Comparison of ENCODE assay signal across 16 mouse cellular contexts in genomic region chr16:28592466-28592865, GRCm38 (mm10).
A peak's percentile ranks its signal among the peaks of the same experiment; 100 is the strongest.
DNase-seq lines count a peak whose midpoint lies in the region; ATAC-seq lines count a peak whose summit lies in the region.
"Had no signal": no experiment of that assay in that cellular context is flagged by ENCODE, and none has a peak within 500 bp of the region (broad histone marks: within the 10 kb centered on the region; RNA-seq: fewer than 3 reads in every experiment).

No protein-coding gene starts in this region.

- no peak for DNase-seq in forebrain, embryonic 14.5 days (ENCODE audit: low spot score)
- peak; percentile 24 for DNase-seq in heart, adult 11 months
- no peak for DNase-seq in heart, postnatal 25 days (ENCODE audit: low spot score)
- DNase-seq in hindbrain, embryonic 10.5 days (ENCODE audit: low spot score): no peak

- intact Hi-C loops in heart, postnatal 25 days (cut with DNase I): loop anchor here (2.0 to 5.0 kb wide), 2 partner anchors 200 to 970 kb away; no protein-coding TSS in a partner anchor

- H3K9me3 ChIP-seq in forebrain, embryonic 12.5 days: no peaks in the 10 kb centered on the region
- no peaks in the 10 kb centered on the region for H3K9me3 ChIP-seq in forebrain, embryonic 14.5 days (replicated peaks; ENCODE audit: control insufficient read depth, low read length)
- no peaks in the 10 kb centered on the region for H3K9me3 ChIP-seq in hindbrain, embryonic 15.5 days
- no peaks in the 10 kb centered on the region for H3K9me3 ChIP-seq in hindbrain, embryonic 10.5 days
- no peaks in the 10 kb centered on the region for H3K9me3 ChIP-seq in midbrain, embryonic 15.5 days
- H3K9me3 ChIP-seq in midbrain, embryonic 13.5 days: no peaks in the 10 kb centered on the region
- H3K9me3 ChIP-seq: embryonic facial prominence, embryonic 10.5 days; embryonic facial prominence, embryonic 13.5 days; heart, embryonic 10.5 days; heart, embryonic 13.5 days had no signal

- H3K27ac ChIP-seq in forebrain, embryonic 12.5 days: no peak overlapping the region
- H3K27ac ChIP-seq in forebrain, embryonic 14.5 days (ENCODE audit: low read depth, low read length): no peak overlapping the region
- no peak overlapping the region for H3K27ac ChIP-seq in hindbrain, embryonic 15.5 days (replicated peaks)
- H3K27ac ChIP-seq in hindbrain, embryonic 10.5 days: no peak overlapping the region
- H3K27ac ChIP-seq in midbrain, embryonic 15.5 days: no peak overlapping the region
- no peak overlapping the region for H3K27ac ChIP-seq in midbrain, embryonic 13.5 days
- H3K27ac ChIP-seq: embryonic facial prominence, embryonic 10.5 days; embryonic facial prominence, embryonic 13.5 days; heart, adult 2 months; heart, embryonic 13.5 days had no signal

- no peak overlapping the region for H3K4me3 ChIP-seq in forebrain, embryonic 12.5 days (replicated peaks)
- no peak overlapping the region for H3K4me3 ChIP-seq in forebrain, embryonic 14.5 days (ENCODE audit: low read depth, low read length)
- no peak overlapping the region for H3K4me3 ChIP-seq in hindbrain, embryonic 15.5 days
- H3K4me3 ChIP-seq in hindbrain, embryonic 10.5 days: no peak overlapping the region
- H3K4me3 ChIP-seq in midbrain, embryonic 15.5 days: no peak overlapping the region
- H3K4me3 ChIP-seq in midbrain, embryonic 13.5 days (replicated peaks): no peak overlapping the region
- H3K4me3 ChIP-seq: erythroblast, embryonic 14.5 days; heart, adult 2 months had no signal

- peaks cover 4% of the 10 kb centered on the region; the same call in 1 of the 2 replicates for H3K4me1 ChIP-seq in forebrain, embryonic 12.5 days
- no peaks in the 10 kb centered on the region for H3K4me1 ChIP-seq in forebrain, embryonic 14.5 days (ENCODE audit: control insufficient read depth, insufficient read depth, low read length)
- H3K4me1 ChIP-seq in hindbrain, embryonic 15.5 days (replicated peaks): no peaks in the 10 kb centered on the region
- 0 out of 2 replicates have a peak, but pooled peaks cover 2% of the 10 kb centered on the region for H3K4me1 ChIP-seq in hindbrain, embryonic 10.5 days (replicated peaks)
- no peaks in the 10 kb centered on the region for H3K4me1 ChIP-seq in midbrain, embryonic 15.5 days
- H3K4me1 ChIP-seq in midbrain, embryonic 13.5 days (replicated peaks): peaks cover 9% of the 10 kb centered on the region
- H3K4me1 ChIP-seq: embryonic facial prominence, embryonic 10.5 days; embryonic facial prominence, embryonic 13.5 days; heart, embryonic 10.5 days; heart, embryonic 13.5 days had no signal

- 0 out of 2 replicates have a peak, but pooled peaks have one; percentile 36 for ATAC-seq in forebrain, embryonic 12.5 days (ENCODE audit: low FRiP score)
- ATAC-seq in forebrain, embryonic 14.5 days: no peak
- 0 out of 2 replicates have a peak, but pooled peaks have one; percentile 25 for ATAC-seq in hindbrain, embryonic 15.5 days (ENCODE audit: low FRiP score, low read depth)
- peak; percentile 64; the same call in 1 of the 2 replicates for ATAC-seq in midbrain, embryonic 15.5 days (replicated peaks)
- ATAC-seq in midbrain, embryonic 13.5 days: no peak
- ATAC-seq: activated CD4-positive, CD25-positive, alpha-beta regulatory T cell, adult 4 months; intestine, postnatal 0 days had no signal

- no peaks in the 10 kb centered on the region for H3K36me3 ChIP-seq in forebrain, embryonic 12.5 days (replicated peaks)
- no peaks in the 10 kb centered on the region for H3K36me3 ChIP-seq in forebrain, embryonic 14.5 days (ENCODE audit: control insufficient read depth, insufficient read depth, low read length)
- no peaks in the 10 kb centered on the region for H3K36me3 ChIP-seq in hindbrain, embryonic 15.5 days
- no peaks in the 10 kb centered on the region for H3K36me3 ChIP-seq in hindbrain, embryonic 10.5 days
- H3K36me3 ChIP-seq in midbrain, embryonic 15.5 days (replicated peaks): no peaks in the 10 kb centered on the region
- H3K36me3 ChIP-seq in midbrain, embryonic 13.5 days: no peaks in the 10 kb centered on the region
- H3K36me3 ChIP-seq: embryonic facial prominence, embryonic 10.5 days; embryonic facial prominence, embryonic 13.5 days; heart, embryonic 10.5 days; heart, embryonic 13.5 days had no signal

- no peak overlapping the region for H3K9ac ChIP-seq in forebrain, embryonic 12.5 days
- H3K9ac ChIP-seq in forebrain, embryonic 14.5 days (ENCODE audit: low read length): no peak overlapping the region
- H3K9ac ChIP-seq in hindbrain, embryonic 15.5 days: no peak overlapping the region
- H3K9ac ChIP-seq in midbrain, embryonic 15.5 days: no peak overlapping the region
- H3K9ac ChIP-seq in midbrain, embryonic 13.5 days (replicated peaks): no peak overlapping the region

- H3K4me2 ChIP-seq in forebrain, embryonic 12.5 days: no peak overlapping the region
- no peak overlapping the region for H3K4me2 ChIP-seq in forebrain, embryonic 14.5 days (ENCODE audit: low read length)
- H3K4me2 ChIP-seq in hindbrain, embryonic 15.5 days: no peak overlapping the region
- H3K4me2 ChIP-seq in midbrain, embryonic 15.5 days: no peak overlapping the region
- H3K4me2 ChIP-seq in midbrain, embryonic 13.5 days (replicated peaks): no peak overlapping the region

- no peaks in the 10 kb centered on the region for H3K27me3 ChIP-seq in forebrain, embryonic 12.5 days
- H3K27me3 ChIP-seq in forebrain, embryonic 14.5 days (replicated peaks; ENCODE audit: control insufficient read depth, insufficient read depth, low read length): no peaks in the 10 kb centered on the region
- H3K27me3 ChIP-seq in hindbrain, embryonic 15.5 days: no peaks in the 10 kb centered on the region
- no peaks in the 10 kb centered on the region; the same call in 1 of the 2 replicates for H3K27me3 ChIP-seq in hindbrain, embryonic 10.5 days (ENCODE audit: insufficient read depth, poor library complexity, severe bottlenecking)
- no peaks in the 10 kb centered on the region for H3K27me3 ChIP-seq in midbrain, embryonic 15.5 days (replicated peaks)
- H3K27me3 ChIP-seq in midbrain, embryonic 13.5 days: no peaks in the 10 kb centered on the region
- H3K27me3 ChIP-seq: embryonic facial prominence, embryonic 13.5 days; heart, embryonic 13.5 days had no signal

- 83% methylated on average over 6 of the region's 6 CpGs for WGBS in forebrain, embryonic 12.5 days
- 81% methylated on average over 6 of the region's 6 CpGs for WGBS in forebrain, embryonic 14.5 days
- WGBS in hindbrain, embryonic 15.5 days: 91% methylated on average over 6 of the region's 6 CpGs
- 94% methylated on average over 6 of the region's 6 CpGs for WGBS in hindbrain, embryonic 10.5 days
- 65% methylated on average over 6 of the region's 6 CpGs for WGBS in midbrain, embryonic 15.5 days
- WGBS in midbrain, embryonic 13.5 days: 73% methylated on average over 6 of the region's 6 CpGs

Comparison
In these comparisons a context has a peak if more than half of its experiments do, and no peak if none do; other contexts are left out.
1. ATAC-seq: peak in forebrain, embryonic 12.5 days (single experiment), hindbrain, embryonic 15.5 days (single experiment) and midbrain, embryonic 15.5 days (single experiment); none in forebrain, embryonic 14.5 days (single experiment) and midbrain, embryonic 13.5 days (single experiment).